Mouse (Mus musculus) left cerebral cortex, postnatal 10 days (tissue): ENCODE measurements around the gene Map2k1. TPM values are rescaled to one million over a fixed set of nuclear protein-coding genes. Genes with fewer than 3 reads are reported as not detected.
"Not testable (repeated sequence)": the region's sequence is repeated elsewhere in the genome, so short reads cannot be mapped to it uniquely, and the experiment has no call there.

Source experiments
- DNase-seq, 2 experiments: peaks; one replicate each; pipeline ENCODE4 v3.0.0; 2021 to 2022; ENCODE audit warnings: low spot score in 2 of 2, mixed read lengths in 1 of 2; ENCODE audit errors: extremely low spot score in 1 of 2
- intact Hi-C: fragments of 180-260 bp; cut with DNase I; formaldehyde crosslinking; loops from one replicate; pipeline ENCODE4 v1.15.1; 2025
- microRNA-seq: library from miRNA; unstranded; fragments of <30 nt; microRNA quantifications from one replicate; pipeline ENCODE4 v1.2.0, GENCODE M21; 2022
- total RNA-seq, 2 experiments: library from RNA; stranded (reverse); gene quantifications; 2 replicates each; pipeline ENCODE4 v1.2.3; 2021

Gene Map2k1
- total RNA-seq, 2 experiments from 2014 or later = 155 to 165 TPM

GRCm38 (mm10) chr9:64178610-64178973 is 74.8 kb downstream of the Map2k1 start:
- intact Hi-C loops = no loop called here
- DNase-seq = no peak

- intact Hi-C loops = no loop called here
- no peak for DNase-seq
These were observed 78.1 kb downstream of the Map2k1 start for GRCm38 (mm10) chr9:64175378-64175777.

GRCm38 (mm10) chr9:64174766-64175165 is 78.7 kb downstream of the Map2k1 start:
- DNase-seq = no peak
- intact Hi-C loops = no loop called here

- intact Hi-C loops = no loop called here
- no peak for DNase-seq
These were observed 79.1 kb downstream of the Map2k1 start for GRCm38 (mm10) chr9:64174341-64174740.

GRCm38 (mm10) chr9:64173666-64174220 is 79.7 kb downstream of the Map2k1 start:
- intact Hi-C loops = no loop called here
- no peak for DNase-seq

- intact Hi-C loops = no loop called here
- peak; percentile 79 to 84 for DNase-seq
These were observed 80.4 kb downstream of the Map2k1 start, which contains the start of the genes Zwilch and Rpl4 for GRCm38 (mm10) chr9:64172816-64173665. Zwilch (minus strand) TSS chr9:64173104. Rpl4 (plus strand) TSS chr9:64173375.

- intact Hi-C loops = no loop called here
These were observed 81.2 kb downstream of the Map2k1 start for GRCm38 (mm10) chr9:64172145-64172815.

GRCm38 (mm10) chr9:64169967-64170366 is 83.5 kb downstream of the Map2k1 start:
- DNase-seq, intact Hi-C loops: not testable (repeated sequence)

More at GRCm38 (mm10) chr9:64172145-64172815, 81.2 kb downstream of the Map2k1 start:
- peak in 1 of 2 experiments; percentile 19 for DNase-seq

- intact Hi-C loops = no loop called here
- no peak for DNase-seq
These were observed 93.0 kb downstream of the Map2k1 start for GRCm38 (mm10) chr9:64160471-64160870.

GRCm38 (mm10) chr9:64156641-64157040 is 96.8 kb downstream of the Map2k1 start:
- intact Hi-C loops = no loop called here
- no peak for DNase-seq

GRCm38 (mm10) chr9:64139879-64140278 is 113.6 kb downstream of the Map2k1 start:
- intact Hi-C loops = loop anchor here (5.0 kb wide), 1 partner anchor 132 kb away; no protein-coding TSS in a partner anchor
- DNase-seq = no peak

GRCm38 (mm10) chr9:64138896-64139295 is 114.5 kb downstream of the Map2k1 start:
- peak; percentile 19 to 51 for DNase-seq
- intact Hi-C loops = loop anchor here (5.0 kb wide), 1 partner anchor 133 kb away; no protein-coding TSS in a partner anchor

Small RNA genes lying within 50 kb of the gene (microRNA-seq; reads per million reads assigned to microRNA genes)
- not detected for gene Gm24106

Other genes starting within 250 kb of the Map2k1 start
- gene Smad6, start 231.6 kb downstream of the Map2k1 start, total RNA-seq = 1 to 10 TPM; 1.6 to 2.0 TPM
- not detected for gene Lctl, start 136.5 kb downstream of the Map2k1 start, total RNA-seq
- 1 to 10 TPM; 5.1 to 7.1 TPM for gene Zwilch, start 80.5 kb downstream of the Map2k1 start, total RNA-seq
- 100 to 1,000 TPM; 554 to 592 TPM for gene Rpl4, start 80.3 kb downstream of the Map2k1 start, total RNA-seq
- 10 to 100 TPM; 19.3 to 19.9 TPM for gene Snapc5, start 74.4 kb downstream of the Map2k1 start, total RNA-seq
- 1 to 10 TPM; 4.0 to 4.3 TPM for gene Uchl4, start 18.4 kb downstream of the Map2k1 start, total RNA-seq
- 10 to 100 TPM; 18.0 to 19.4 TPM for gene Tipin, start 27.9 kb upstream of the Map2k1 start, total RNA-seq
- 10 to 100 TPM; 28.5 to 30.2 TPM for gene Dis3l, start 87.7 kb upstream of the Map2k1 start, total RNA-seq
- gene Megf11, start 132.0 kb upstream of the Map2k1 start, total RNA-seq = 1 to 10 TPM; 7.3 to 9.1 TPM